Mouse (Mus musculus): Measurements from ENCODE around the gene Cldn34b1. TPM values are rescaled to one million over a fixed set of nuclear protein-coding genes. Genes with fewer than 3 reads are reported as not detected.
"Not testable (repeated sequence)": the region's sequence is repeated elsewhere in the genome, so short reads cannot be mapped to it uniquely, and the experiment has no call there.

The Cldn34b1 gene
- polyA plus RNA-seq (2015; fragmentation: Nextera tagmentation; extraction: Ambion mirVana), result not detected in 2 replicates

DNA sequence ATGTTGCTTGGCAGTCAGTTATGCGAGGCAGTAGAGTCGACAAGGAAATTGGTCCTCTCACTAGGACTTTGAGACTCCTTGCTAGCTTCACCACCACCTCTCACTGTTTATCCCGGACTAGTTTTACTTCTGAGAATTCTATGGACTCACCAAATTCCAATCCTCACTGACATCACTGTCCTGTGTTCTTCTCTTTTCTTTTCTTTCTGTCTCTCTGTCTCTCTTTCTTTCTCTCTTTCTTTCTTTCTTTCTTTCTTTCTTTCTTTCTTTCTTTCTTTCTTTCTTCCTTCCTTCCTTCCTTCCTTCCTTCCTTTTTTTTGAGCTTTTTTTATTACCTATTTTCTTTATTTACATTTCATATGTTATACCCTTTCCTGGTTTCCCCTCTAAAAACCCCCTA, at the start of gene Cldn34b1:
TSS of gene Cldn34b1 (minus strand) at position 101 of the 400 bp plus-strand sequence.
- not testable (repeated sequence) for H3K4me1 ChIP-seq; H3K27ac ChIP-seq (replicated peaks); H3K9me3 ChIP-seq; H3K4me3 ChIP-seq; H3K36me3 ChIP-seq; H3K4me2 ChIP-seq; ATAC-seq (ENCODE audit: extremely low read depth, insufficient number of reproducible peaks, low FRiP score, low TSS enrichment); H3K27me3 ChIP-seq (replicated peaks); H3K9ac ChIP-seq
- WGBS, result 66% methylated on average over 3 of the region's 3 CpGs

DNA sequence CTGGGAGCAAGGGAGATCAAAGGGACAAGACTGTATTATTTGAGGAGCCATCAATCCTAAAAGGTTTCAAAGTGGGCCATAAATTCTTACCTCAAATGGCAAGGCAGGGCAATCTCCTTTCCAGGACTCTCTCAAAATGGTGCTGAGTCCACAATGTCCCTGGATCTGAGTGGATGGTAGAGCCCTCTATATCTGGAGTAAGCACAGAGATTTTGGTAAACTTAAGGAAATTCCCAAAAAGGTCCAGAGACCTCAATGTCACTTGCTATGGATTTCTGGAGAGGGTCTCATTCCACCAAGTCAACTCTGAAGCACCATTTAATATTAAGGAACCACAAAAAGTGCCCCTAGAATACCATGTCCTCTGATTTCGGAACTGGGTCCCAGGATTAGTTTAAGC, 45.8 kb upstream of the Cldn34b1 start, which contains the start of gene Magea6:
TSS of gene Magea6 (minus strand) at position 101 of the 400 bp plus-strand sequence.
- H3K4me1 ChIP-seq; H3K36me3 ChIP-seq; H3K9ac ChIP-seq; H3K27ac ChIP-seq (replicated peaks); H3K4me2 ChIP-seq; H3K9me3 ChIP-seq; H3K27me3 ChIP-seq (replicated peaks); ATAC-seq (ENCODE audit: extremely low read depth, insufficient number of reproducible peaks, low FRiP score, low TSS enrichment); H3K4me3 ChIP-seq: not testable (repeated sequence)
- WGBS, result 50% methylated on average over 1 of the region's 1 CpGs

Other genes with a start within 250 kb of the Cldn34b1 start
- not detected in 2 replicates for gene Magea6, start 45.7 kb upstream of the Cldn34b1 start, polyA plus RNA-seq (2015; fragmentation: Nextera tagmentation; extraction: Ambion mirVana)
- gene Magea3, start 59.2 kb upstream of the Cldn34b1 start, polyA plus RNA-seq (2015; fragmentation: Nextera tagmentation; extraction: Ambion mirVana), result not detected in 2 replicates
- not detected in 2 replicates for gene Magea8, start 105.6 kb upstream of the Cldn34b1 start, polyA plus RNA-seq (2015; fragmentation: Nextera tagmentation; extraction: Ambion mirVana)
- gene Magea5, start 172.9 kb upstream of the Cldn34b1 start, polyA plus RNA-seq (2015; fragmentation: Nextera tagmentation; extraction: Ambion mirVana), result not detected in 2 replicates
- not detected in 2 replicates for gene Magea1, start 199.5 kb upstream of the Cldn34b1 start, polyA plus RNA-seq (2015; fragmentation: Nextera tagmentation; extraction: Ambion mirVana)
- gene Magea2, start 203.4 kb upstream of the Cldn34b1 start, polyA plus RNA-seq (2015; fragmentation: Nextera tagmentation; extraction: Ambion mirVana), result not detected in 2 replicates
- not detected in 2 replicates for gene Cldn34b2, start 238.1 kb upstream of the Cldn34b1 start, polyA plus RNA-seq (2015; fragmentation: Nextera tagmentation; extraction: Ambion mirVana)

All from heart, embryonic 13.5 days (tissue).